Mouse (Mus musculus): ENCODE measurements around the gene Zfp553.

Gene Zfp553

GRCm38 (mm10) chr7:127211014-127211745 lies 21.7 kb upstream of the Zfp553 start:
- DNase-seq (ENCODE audit: inconsistent age in 2 of 2, low spot score in 1 of 2) = peak in 1 of 2 experiments; percentile 24

DNA sequence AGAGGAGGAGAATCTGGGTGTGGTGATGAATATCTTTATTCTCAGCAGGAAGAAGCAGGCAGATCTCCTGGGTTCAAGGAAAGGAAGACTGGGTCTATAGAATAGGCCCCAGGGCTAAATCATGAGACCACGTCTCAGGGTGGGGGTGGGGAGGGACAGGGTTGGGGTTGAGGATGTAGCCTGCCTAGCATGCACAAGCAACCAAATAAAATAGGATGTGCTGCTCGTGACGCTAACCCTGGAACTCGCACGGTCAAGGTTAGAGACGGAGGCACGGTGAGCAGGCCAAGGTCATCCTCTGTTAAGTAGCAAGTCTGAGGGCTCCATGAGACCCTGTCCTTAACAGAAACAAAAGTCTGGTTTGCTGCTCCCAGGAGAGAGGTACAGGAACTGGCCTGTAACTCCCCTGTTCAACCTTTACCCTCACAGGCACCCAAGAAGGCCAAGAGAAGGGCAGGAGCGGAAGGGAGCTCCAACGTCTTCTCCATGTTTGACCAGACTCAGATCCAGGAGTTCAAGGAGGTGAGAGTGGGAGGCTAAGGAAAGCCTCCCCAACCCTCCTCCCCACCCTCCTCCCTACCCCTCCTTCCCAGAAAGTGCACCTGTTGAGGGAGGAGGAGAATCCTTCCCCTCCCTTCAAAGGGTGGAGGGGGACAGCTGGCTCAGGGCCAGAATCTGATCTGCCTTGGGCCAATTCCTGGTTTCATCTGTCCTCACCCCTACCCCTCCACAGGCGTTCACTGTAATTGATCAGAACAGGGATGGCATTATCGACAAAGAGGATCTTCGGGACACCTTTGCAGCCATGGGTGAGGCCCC lies 20.2 kb upstream of the Zfp553 start:
- DNase-seq (ENCODE audit: inconsistent age in 2 of 2, low spot score in 1 of 2) = no peak

DNA sequence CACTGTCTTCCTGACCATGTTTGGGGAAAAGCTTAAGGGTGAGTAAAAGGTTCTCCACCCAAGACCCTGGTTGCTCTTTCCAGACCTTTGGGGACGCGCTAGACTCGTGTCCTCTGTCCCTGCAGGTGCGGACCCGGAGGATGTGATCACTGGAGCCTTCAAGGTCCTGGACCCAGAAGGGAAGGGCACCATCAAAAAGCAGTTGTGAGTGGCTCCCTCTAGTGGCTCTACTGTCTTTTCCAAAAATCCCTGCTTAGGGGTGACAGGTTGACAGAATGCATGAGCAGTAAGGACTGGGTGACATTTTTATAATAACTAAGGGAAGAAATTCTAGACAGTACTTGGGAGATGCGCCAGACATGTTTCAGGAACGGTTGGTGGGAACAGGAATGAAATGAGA lies 19.4 kb upstream of the Zfp553 start:
- DNase-seq (ENCODE audit: inconsistent age in 2 of 2, low spot score in 1 of 2) = peak in 1 of 2 experiments; percentile 81

- DNase-seq (ENCODE audit: inconsistent age in 2 of 2, low spot score in 1 of 2) = no peak
Measured at GRCm38 (mm10) chr7:127213930-127214329, 18.9 kb upstream of the Zfp553 start.

GRCm38 (mm10) chr7:127214521-127214920 lies 18.3 kb upstream of the Zfp553 start:
- DNase-seq (ENCODE audit: inconsistent age in 2 of 2, low spot score in 1 of 2) = peak in 1 of 2 experiments; percentile 47

DNA sequence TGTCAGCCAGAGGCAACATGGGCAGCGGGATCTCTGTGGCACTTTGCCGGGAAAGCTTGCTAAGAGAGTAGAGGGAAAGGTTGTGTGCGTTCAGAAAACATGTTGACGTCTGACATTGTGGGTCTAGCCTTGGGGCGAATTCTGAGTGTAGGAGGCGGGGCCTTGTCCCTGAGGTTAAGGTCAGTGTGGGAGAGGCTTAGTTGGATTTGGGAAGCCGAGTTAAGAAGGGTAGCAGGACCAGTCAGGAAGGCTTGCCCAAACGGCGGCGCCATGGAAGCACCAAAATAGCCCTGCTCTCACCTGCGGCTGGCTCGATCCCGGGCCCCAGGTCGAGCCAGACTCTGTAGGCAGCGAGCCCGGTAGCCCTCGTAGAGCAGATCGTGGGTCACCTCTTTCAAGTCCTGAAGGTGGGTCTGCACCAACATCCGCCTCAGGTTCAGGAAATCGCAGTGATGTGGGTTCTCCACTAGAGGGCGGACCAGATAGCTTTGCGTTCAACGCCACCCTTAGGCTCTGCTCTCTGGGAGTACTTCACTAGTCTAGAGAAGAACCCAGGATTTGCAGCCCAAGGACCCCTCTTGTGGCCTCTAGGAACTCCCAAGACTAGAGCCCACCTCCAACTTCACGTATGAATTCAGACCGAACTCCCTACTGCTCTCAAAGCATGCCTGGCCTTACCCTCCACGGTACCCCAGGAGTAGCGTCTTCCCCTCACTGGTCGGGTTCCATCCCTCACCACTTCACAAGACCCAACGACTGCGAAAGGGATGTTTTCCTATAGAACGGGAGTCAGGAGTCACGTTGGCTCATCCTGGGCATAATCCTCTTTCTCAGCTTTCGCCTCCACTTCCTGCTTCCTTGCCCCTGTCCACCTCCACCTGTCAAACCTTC lies 17.6 kb upstream of the Zfp553 start:
- DNase-seq (ENCODE audit: inconsistent age in 2 of 2, low spot score in 1 of 2) = peak; percentile 60 to 89

DNA sequence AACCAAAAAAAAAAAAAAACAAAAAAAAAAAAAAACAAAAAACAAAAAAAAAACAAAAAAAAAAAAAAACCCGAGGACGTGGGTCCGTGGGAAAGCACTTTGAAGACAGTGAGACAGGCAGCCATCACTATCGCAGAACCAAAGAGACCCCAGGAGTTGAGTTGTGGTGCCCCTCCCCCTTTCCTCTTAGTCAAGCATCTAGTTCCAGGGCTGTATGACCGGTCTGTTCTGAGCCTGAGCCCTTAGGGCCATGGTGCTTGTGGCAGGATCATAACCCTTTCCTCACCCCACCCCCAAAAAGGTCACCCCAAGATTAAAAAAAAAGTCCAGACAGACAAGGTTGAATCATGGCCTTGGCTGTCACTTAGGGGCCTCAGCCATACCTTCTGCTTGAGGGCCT lies 16.6 kb upstream of the Zfp553 start:
- DNase-seq (ENCODE audit: inconsistent age in 2 of 2, low spot score in 1 of 2) = no peak

GRCm38 (mm10) chr7:127217475-127217874 lies 15.4 kb upstream of the Zfp553 start:
- no peak for DNase-seq (ENCODE audit: inconsistent age in 2 of 2, low spot score in 1 of 2)

DNA sequence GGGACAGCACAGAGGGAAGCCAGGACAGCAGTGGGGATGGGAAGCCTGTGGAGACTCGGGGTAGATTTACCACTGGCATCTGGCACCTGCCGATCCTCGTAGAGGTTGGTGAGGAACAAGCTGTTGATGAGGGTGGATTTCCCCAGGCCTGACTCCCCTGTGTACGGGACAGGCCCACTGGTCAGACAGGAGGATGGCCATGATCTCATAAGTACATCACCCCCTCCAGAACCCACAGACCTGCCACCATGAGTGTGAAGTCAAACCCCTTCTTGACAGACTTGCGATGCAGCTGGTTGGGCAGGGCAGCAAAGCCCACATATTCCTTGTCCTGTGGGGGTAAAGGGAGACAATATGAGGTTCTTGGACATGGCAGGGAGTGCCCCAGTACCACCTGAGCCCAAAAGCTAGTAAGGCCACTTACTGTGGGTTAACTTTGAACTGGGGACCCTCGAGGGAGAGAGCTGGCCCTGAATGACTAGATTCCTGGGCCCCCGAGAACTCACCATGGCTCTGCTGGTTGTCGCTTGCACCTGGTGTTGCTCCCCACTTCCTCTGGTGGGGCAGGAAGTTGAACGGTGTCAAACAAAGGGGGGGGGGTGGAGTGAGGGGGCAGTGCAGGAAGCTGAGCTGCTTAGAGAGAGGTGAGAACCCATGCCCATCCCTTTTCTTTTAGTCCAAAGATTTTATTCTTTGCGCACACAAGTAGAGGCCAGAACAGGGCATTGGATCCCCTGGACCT lies 14.8 kb upstream of the Zfp553 start:
- peak in 1 of 2 experiments; percentile 20 for DNase-seq (ENCODE audit: inconsistent age in 2 of 2, low spot score in 1 of 2)

DNA sequence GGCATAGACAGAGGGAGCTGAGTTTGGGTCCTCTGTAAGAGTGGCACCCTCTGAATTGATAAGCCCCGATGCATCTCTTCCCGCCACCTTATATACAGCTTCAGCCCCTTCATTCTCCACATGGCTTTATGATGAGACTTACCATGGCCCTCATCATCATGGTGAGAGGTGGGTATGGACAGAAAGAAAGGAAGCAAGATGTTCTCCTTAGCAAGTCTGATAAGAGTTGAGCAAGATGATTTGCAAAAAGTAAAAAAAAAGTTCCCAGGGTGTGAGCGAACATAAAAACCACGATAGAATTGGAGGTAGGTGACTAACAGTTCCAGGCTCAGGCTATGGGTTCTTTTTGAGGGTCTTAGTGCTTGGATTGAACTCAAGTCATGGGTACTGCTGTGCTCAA lies 14.2 kb upstream of the Zfp553 start:
- DNase-seq (ENCODE audit: inconsistent age in 2 of 2, low spot score in 1 of 2) = no peak

GRCm38 (mm10) chr7:127220440-127220839 lies 12.4 kb upstream of the Zfp553 start:
- DNase-seq (ENCODE audit: inconsistent age in 2 of 2, low spot score in 1 of 2) = no peak

DNA sequence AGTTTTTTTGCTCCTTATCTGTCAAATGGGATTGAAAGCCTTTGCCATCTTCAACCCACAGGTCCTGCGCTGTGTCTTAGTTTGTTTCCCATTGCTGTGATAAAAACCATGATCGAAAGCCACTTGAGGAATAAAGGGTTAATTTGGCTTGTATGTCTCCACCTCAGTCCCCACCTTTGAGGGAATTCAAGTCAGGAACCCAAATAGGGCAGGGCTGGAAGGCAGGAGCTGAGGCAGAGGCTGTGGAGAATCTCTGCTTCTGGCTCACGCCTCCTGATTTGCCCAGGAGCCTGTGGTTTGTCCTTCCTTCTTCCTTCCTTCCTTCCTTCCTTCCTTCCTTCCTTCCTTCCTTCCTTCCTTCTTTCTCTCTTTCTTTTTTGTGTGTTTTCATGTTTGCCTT lies 9.8 kb upstream of the Zfp553 start:
- no peak for DNase-seq (ENCODE audit: inconsistent age in 2 of 2, low spot score in 1 of 2)

GRCm38 (mm10) chr7:127223515-127224478 lies 9.1 kb upstream of the Zfp553 start:
- DNase-seq (ENCODE audit: inconsistent age in 2 of 2, low spot score in 1 of 2) = no peak

DNA sequence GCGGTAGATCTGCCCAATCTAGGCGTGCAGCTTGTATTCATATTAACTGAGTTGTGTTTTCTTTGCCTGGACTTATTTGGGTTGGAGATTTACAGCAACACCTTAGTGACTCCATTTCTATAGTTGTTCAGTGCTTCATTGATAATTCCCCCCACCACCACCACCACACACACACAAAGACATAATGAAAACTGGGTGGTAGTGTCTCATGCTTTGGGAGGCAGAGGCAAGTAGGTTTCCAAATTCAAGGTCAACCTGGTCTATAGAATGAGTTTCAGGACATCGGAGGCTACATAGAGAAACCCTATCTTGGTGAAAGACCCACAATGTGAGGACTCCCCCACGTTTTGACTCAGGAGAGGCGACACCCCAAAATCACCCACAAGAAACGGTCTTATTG lies 8.2 kb upstream of the Zfp553 start:
- no peak for DNase-seq (ENCODE audit: inconsistent age in 2 of 2, low spot score in 1 of 2)

GRCm38 (mm10) chr7:127225147-127225995 lies 7.5 kb upstream of the Zfp553 start:
- DNase-seq (ENCODE audit: inconsistent age in 2 of 2, low spot score in 1 of 2) = no peak

GRCm38 (mm10) chr7:127228615-127229303 lies 4.1 kb upstream of the Zfp553 start:
- DNase-seq (ENCODE audit: inconsistent age in 2 of 2, low spot score in 1 of 2) = peak; percentile 79 to 91

DNA sequence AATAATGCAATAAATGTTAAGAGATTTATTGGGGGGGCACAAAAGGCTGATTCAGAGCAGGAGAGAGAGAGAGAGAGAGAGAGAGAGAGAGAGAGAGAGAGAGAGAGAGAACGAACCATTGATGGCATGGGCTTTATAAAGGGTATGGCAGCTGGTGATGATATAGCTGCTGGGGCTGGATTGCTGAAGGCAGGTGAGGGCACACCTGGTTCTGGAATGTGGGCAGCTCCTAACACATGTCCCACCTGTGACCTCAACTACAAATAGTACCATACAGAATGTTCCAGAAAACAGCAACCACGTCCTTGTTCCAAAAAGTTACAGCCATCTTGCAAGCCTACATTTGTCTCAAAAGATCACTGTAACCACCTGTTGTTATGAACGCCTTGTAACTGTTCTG lies 1.5 kb upstream of the Zfp553 start:
- DNase-seq (ENCODE audit: inconsistent age in 2 of 2, low spot score in 1 of 2) = peak in 1 of 2 experiments; percentile 18
